Mouse (Mus musculus) thymus, adult 2 months (tissue): Measurements from ENCODE around the gene Faap20. TPM values are rescaled to one million over a fixed set of nuclear protein-coding genes. Genes with fewer than 3 reads are reported as not detected.

Source experiments
- DNase-seq: peaks from one replicate; pipeline ENCODE4 v3.0.0; 2021
- H3K27ac ChIP-seq: fragments of 200-500 bp; 2 replicates; pipeline ENCODE4 v1.5.1; 2012; ENCODE audit warnings: low read length, control low read depth; ENCODE audit not compliant: control insufficient read depth, insufficient read depth
- H3K27me3 ChIP-seq: fragments of 200-500 bp; 2 replicates; pipeline ENCODE4 v1.6.1; 2012; ENCODE audit warnings: mild to moderate bottlenecking, low read length, moderate library complexity, mixed read lengths; ENCODE audit not compliant: control insufficient read depth, insufficient read depth
- H3K36me3 ChIP-seq: fragments of 200-500 bp; 2 replicates; pipeline ENCODE4 v1.6.1; 2012; ENCODE audit warnings: mild to moderate bottlenecking, low read length, moderate library complexity; ENCODE audit not compliant: control insufficient read depth, insufficient read depth
- H3K4me1 ChIP-seq: fragments of 200-500 bp; replicated peaks from 2 replicates; pipeline ENCODE4 v1.6.1; 2012; ENCODE audit warnings: low read length; ENCODE audit not compliant: control insufficient read depth, insufficient read depth
- H3K4me3 ChIP-seq: fragments of 200-500 bp; 2 replicates; pipeline ENCODE4 v1.5.1; 2012; ENCODE audit warnings: mild to moderate bottlenecking, low read length, control low read depth, moderate library complexity; ENCODE audit not compliant: control insufficient read depth, insufficient read depth
- CTCF ChIP-seq: fragments of 200-500 bp; IDR thresholded peaks from 2 replicates; pipeline ENCODE4 v1.5.1; 2012; ENCODE audit warnings: mild to moderate bottlenecking, control low read depth, low read length, moderate library complexity, borderline replicate concordance; ENCODE audit not compliant: control insufficient read depth, poor library complexity, insufficient read depth; ENCODE audit errors: extremely low read depth
- POLR2A ChIP-seq: fragments of 200-500 bp; IDR thresholded peaks from 2 replicates; pipeline ENCODE4 v1.6.1; 2012; ENCODE audit warnings: mild to moderate bottlenecking, low read length, control low read depth, moderate library complexity; ENCODE audit not compliant: control insufficient read depth, poor library complexity, insufficient read depth; ENCODE audit errors: extremely low read depth
- WGBS: fragments of 180-500 bp; shearing (Covaris S2); methylation state at CpG from one replicate; pipeline ENCODE4 v1.1.7; 2018; 5-methylcytosine and 5-hydroxymethylcytosine counted together
- polyA plus RNA-seq: library from polyadenylated mRNA; depleted of rRNA; stranded (reverse); fragments of >200 nt; gene quantifications from 2 replicates; pipeline ENCODE4 v1.2.3, GENCODE M21; 2012; rRNA removed

Gene Faap20
- polyA plus RNA-seq, 1 experiment, result 91.3 TPM

- H3K27ac ChIP-seq, result no peak overlapping the region
- H3K4me3 ChIP-seq, result no peak overlapping the region
- no peak for DNase-seq
- WGBS, result 61% methylated on average over 2 of the region's 2 CpGs
- no peaks in the 10 kb centered on the region for H3K4me1 ChIP-seq
- H3K27me3 ChIP-seq, result no peaks in the 10 kb centered on the region
- no peaks in the 10 kb centered on the region for H3K36me3 ChIP-seq
- TF ChIP-seq POLR2A, result no peak
- TF ChIP-seq CTCF, result no peak
Observed at GRCm38 (mm10) chr4:155297057-155297456, 47.5 kb downstream of the Faap20 start.

- Histone ChIP-seq H3K36me3 (no peaks in the 10 kb centered on the region), H3K4me1 (no peaks in the 10 kb centered on the region), H3K27me3 (no peaks in the 10 kb centered on the region), H3K4me3 (no peak overlapping the region), H3K27ac (no peak overlapping the region)
- 94% methylated on average over 4 of the region's 4 CpGs for WGBS
- TF ChIP-seq CTCF, result no peak
- no peak for TF ChIP-seq POLR2A
- no peak for DNase-seq
Observed at GRCm38 (mm10) chr4:155298826-155299225, 49.2 kb downstream of the Faap20 start.

- WGBS, result 80% methylated on average over 21 of the region's 21 CpGs
- Histone ChIP-seq H3K27me3 (no peaks in the 10 kb centered on the region), H3K4me3 (no peak overlapping the region), H3K36me3 (no peaks in the 10 kb centered on the region), H3K27ac (no peak overlapping the region), H3K4me1 (no peaks in the 10 kb centered on the region)
- DNase-seq, result no peak
- TF ChIP-seq POLR2A, result no peak
- TF ChIP-seq CTCF, result no peak
Observed at GRCm38 (mm10) chr4:155300421-155301097, 51.0 kb downstream of the Faap20 start.

DNA sequence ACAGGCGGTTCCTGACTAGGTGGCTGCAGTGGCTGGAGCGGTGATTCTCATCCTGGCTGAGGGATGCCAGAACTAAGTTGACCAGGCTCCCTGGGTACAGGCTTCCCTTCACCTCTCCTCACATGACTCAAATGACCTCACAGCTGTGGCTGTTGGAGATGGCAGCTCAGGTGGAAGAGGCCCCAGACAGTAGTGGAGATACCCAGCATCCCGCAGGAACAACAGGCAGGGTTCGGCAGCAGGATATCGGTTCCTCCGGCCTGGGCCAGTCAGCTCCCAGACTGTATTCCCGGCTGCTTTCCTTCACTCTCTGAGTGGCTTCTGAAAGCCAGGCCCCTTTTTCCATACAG lies 51.5 kb downstream of the Faap20 start:
- Histone ChIP-seq H3K27ac (no peak overlapping the region), H3K4me1 (no peaks in the 10 kb centered on the region), H3K27me3 (no peaks in the 10 kb centered on the region), H3K36me3 (no peaks in the 10 kb centered on the region), H3K4me3 (no peak overlapping the region)
- DNase-seq, result no peak
- whole genome bisulfite sequencing, result 98% methylated on average over 7 of the region's 7 CpGs
- TF ChIP-seq CTCF (no peak), POLR2A (no peak)

GRCm38 (mm10) chr4:155301965-155302364 lies 52.4 kb downstream of the Faap20 start:
- DNase-seq, result no peak
- no peaks in the 10 kb centered on the region for H3K4me1 ChIP-seq
- H3K4me3 ChIP-seq, result no peak overlapping the region
- no peaks in the 10 kb centered on the region for H3K27me3 ChIP-seq
- 76% methylated on average over 4 of the region's 4 CpGs for WGBS
- H3K27ac ChIP-seq, result no peak overlapping the region
- no peaks in the 10 kb centered on the region for H3K36me3 ChIP-seq
- TF ChIP-seq CTCF (no peak), POLR2A (no peak)

DNA sequence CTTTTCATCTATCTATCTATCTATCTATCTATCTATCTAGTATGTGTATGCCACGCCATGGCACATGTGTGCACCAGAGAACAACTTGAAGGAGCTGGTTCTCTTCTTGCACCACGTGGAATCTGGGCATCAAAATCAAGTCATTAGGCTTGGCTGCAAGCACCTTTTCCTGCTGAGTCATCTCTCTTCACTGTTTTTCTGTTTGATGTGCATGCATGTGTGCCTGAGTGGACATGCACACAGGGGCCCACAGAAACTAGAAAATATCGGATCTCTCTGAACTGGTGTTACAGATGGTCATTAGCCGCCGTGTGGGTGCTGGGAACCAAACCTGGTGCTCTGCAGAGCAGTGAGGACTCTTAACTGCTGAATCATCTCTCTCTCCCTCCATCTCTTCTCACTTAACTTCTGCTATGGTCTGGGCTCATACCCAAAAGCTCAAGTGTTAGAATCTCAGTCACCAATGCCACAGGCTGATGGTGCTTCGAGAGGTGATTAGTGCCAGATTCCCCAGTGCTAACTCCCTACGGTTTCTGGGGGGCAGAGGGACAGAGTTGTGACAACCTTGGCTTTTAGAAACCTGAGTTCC lies 55.0 kb downstream of the Faap20 start:
- Histone ChIP-seq H3K36me3 (no peaks in the 10 kb centered on the region), H3K27me3 (no peaks in the 10 kb centered on the region; the same call in 1 of the 2 replicates), H3K4me1 (0 out of 2 replicates have a peak, but pooled peaks cover 3% of the 10 kb centered on the region), H3K27ac (no peak overlapping the region), H3K4me3 (no peak overlapping the region)
- TF ChIP-seq POLR2A (no peak), CTCF (no peak)
- 79% methylated on average over 7 of the region's 7 CpGs for WGBS
- no peak for DNase-seq

GRCm38 (mm10) chr4:155305531-155306031 lies 56.0 kb downstream of the Faap20 start:
- H3K4me1 ChIP-seq, result 0 out of 2 replicates have a peak, but pooled peaks cover 3% of the 10 kb centered on the region
- no peaks in the 10 kb centered on the region for H3K36me3 ChIP-seq
- no peak overlapping the region for H3K27ac ChIP-seq
- no peak for TF ChIP-seq POLR2A
- H3K4me3 ChIP-seq, result no peak overlapping the region
- DNase-seq, result no peak
- H3K27me3 ChIP-seq, result no peaks in the 10 kb centered on the region; the same call in 1 of the 2 replicates
- WGBS, result 79% methylated on average over 8 of the region's 8 CpGs

Other genes starting within 250 kb of the Faap20 start
- gene Plch2, start 193.0 kb upstream of the Faap20 start, polyA plus RNA-seq, result 7.6 and 10.0 TPM in 2 replicates
- 32.8 and 38.0 TPM in 2 replicates for gene Pex10, start 182.8 kb upstream of the Faap20 start, polyA plus RNA-seq
- 107 and 111 TPM in 2 replicates for gene Rer1, start 163.4 kb upstream of the Faap20 start, polyA plus RNA-seq
- 3.8 and 5.0 TPM in 2 replicates for gene Morn1, start 163.2 kb upstream of the Faap20 start, polyA plus RNA-seq
- gene Ski, start 27.2 kb upstream of the Faap20 start, polyA plus RNA-seq, result 70.5 and 79.5 TPM in 2 replicates
- gene Prkcz, start 111.6 kb downstream of the Faap20 start, polyA plus RNA-seq, result 8.5 TPM in 2 replicates
- gene Gabrd, start 148.3 kb downstream of the Faap20 start, polyA plus RNA-seq, result 1.0 and 1.2 TPM in 2 replicates
- 18.3 and 23.1 TPM in 2 replicates for gene Cfap74, start 159.4 kb downstream of the Faap20 start, polyA plus RNA-seq
- 0.62 and 2.1 TPM in 2 replicates for gene Tmem52, start 219.3 kb downstream of the Faap20 start, polyA plus RNA-seq
- 850 and 885 TPM in 2 replicates for gene Gnb1, start 241.6 kb downstream of the Faap20 start, polyA plus RNA-seq